Mouse (Mus musculus) erythroblast, embryonic 14.5 days (primary cell): ENCODE data around the gene Wdr81.

ENCODE experiments used
- GATA1 ChIP-seq: IDR thresholded peaks from 2 replicates; pipeline ENCODE4 v1.6.1; 2012; ENCODE audit warnings: low read length, inconsistent platforms, mixed read lengths
- TAL1 ChIP-seq: IDR thresholded peaks from 3 replicates; pipeline ENCODE4 v1.6.1; 2012; ENCODE audit warnings: low read length, inconsistent platforms, mixed read lengths

DNA sequence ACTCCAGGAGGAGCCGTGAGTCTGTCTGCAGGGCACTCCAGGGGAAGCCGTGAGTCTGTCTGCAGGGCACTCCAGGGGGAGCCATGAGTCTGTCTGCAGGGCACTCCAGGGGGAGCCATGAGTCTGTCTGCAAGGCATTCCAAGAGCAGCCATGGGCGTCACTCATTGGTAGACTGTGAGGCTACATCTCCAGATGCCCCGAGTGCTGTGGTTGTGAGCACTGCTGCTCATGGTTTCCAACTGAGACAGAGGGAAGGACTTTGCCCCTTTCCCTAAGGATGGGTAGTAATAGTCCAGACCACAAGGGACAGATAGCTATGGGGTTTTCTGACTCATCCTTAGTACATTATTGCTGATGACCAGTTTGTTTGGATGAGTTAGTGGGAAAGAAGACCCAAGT lies 48.4 kb downstream of the Wdr81 start:
- TF ChIP-seq GATA1, result no peak
- no peak for TF ChIP-seq TAL1
